Mouse (Mus musculus): ENCODE results near the gene Qtrt2. TPM values are rescaled to one million over a fixed set of nuclear protein-coding genes. Genes with fewer than 3 reads are reported as not detected.

The Qtrt2 gene
- polyA plus RNA-seq (2011; ENCODE audit: insufficient read depth, insufficient read length, low replicate concordance, missing spikeins), result 5.4 and 11.4 TPM in 2 replicates

DNA sequence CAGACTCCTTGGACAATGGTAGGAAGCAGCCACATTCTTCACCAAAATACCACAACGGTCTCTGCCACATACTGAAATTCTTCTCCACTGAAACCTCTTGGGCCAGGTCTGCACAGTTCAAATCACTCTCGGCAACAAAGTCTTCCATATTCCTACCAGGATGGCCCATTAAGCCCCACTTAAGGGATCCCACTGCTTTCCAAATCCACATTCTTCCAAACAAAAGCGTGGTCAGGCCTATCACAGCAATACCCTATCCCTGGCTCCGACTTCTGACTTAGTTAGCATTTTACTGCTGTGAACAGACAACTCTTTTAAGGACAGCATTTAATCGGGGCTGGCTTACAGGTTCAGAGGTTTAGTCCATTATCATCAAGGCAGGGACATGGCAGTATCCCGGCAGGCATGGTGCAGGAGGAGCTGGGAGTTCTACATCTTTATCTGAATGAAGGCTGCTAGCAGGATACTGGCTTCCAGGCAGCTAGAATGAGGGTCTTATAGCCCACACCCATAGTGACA is at the start of gene Qtrt2:
Gene Qtrt2, minus strand, starts transcription at position 469 of the 519 bp plus-strand sequence.
- TF ChIP-seq POLR2A (IDR thresholded peaks at IDR 0.05; ENCODE audit: borderline replicate concordance, control insufficient read depth, low read depth, low read length) (no peak), CTCF (IDR thresholded peaks at IDR 0.05; ENCODE audit: control insufficient read depth, insufficient read depth, low read length) (no peak)
- no peaks in the 10 kb centered on the region for H3K4me1 ChIP-seq (ENCODE audit: control insufficient read depth, insufficient read depth, low read length)
- 76% methylated on average over 6 of the region's 6 CpGs for WGBS
- H3K27ac ChIP-seq (ENCODE audit: control insufficient read depth, insufficient read depth, low read depth, low read length, poor library complexity), result no peak within 1 kb of the TSS
- no peak within 1 kb of the TSS for H3K4me3 ChIP-seq (replicated peaks; ENCODE audit: control insufficient read depth, low read depth, low read length)

DNA sequence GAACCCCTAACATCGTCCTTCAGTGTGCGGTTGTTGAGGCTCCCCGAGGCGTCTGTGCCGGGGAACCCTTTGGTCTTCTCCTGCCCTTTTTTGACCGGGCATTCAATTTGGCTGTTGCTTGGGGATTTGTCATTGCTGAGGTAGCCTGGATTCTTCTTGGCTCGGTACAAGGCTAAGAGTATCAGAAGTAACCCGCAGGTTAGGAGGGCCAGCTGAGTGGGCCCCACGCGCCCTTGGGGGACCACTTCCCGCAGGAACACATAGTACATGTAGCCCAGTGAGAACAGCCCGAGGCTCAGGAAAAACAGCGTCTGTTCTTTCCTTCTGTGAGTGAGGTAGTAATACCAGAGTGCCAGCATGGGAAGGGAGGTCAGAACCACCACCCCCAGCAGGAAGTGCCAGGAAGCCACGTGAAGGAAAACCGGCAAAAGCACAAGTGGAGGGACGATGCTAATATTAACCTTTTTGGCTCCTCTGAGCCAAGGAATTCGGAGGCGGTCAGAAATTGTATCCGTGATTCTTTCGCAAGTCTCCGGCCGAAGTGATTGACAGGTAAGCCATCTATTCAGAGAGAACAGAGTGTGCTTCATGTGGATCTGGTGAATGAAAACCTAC is 47.1 kb upstream of the Qtrt2 start:
- H3K27ac ChIP-seq (ENCODE audit: control insufficient read depth, insufficient read depth, low read depth, low read length, poor library complexity), result no peak overlapping the region
- no peak overlapping the region for H3K4me3 ChIP-seq (replicated peaks; ENCODE audit: control insufficient read depth, low read depth, low read length)
- TF ChIP-seq CTCF (IDR thresholded peaks at IDR 0.05; ENCODE audit: control insufficient read depth, insufficient read depth, low read length), result no peak
- no peak for TF ChIP-seq POLR2A (IDR thresholded peaks at IDR 0.05; ENCODE audit: borderline replicate concordance, control insufficient read depth, low read depth, low read length)
- 84% methylated on average over 22 of the region's 22 CpGs for WGBS
- no peaks in the 10 kb centered on the region for H3K4me1 ChIP-seq (ENCODE audit: control insufficient read depth, insufficient read depth, low read length)

DNA sequence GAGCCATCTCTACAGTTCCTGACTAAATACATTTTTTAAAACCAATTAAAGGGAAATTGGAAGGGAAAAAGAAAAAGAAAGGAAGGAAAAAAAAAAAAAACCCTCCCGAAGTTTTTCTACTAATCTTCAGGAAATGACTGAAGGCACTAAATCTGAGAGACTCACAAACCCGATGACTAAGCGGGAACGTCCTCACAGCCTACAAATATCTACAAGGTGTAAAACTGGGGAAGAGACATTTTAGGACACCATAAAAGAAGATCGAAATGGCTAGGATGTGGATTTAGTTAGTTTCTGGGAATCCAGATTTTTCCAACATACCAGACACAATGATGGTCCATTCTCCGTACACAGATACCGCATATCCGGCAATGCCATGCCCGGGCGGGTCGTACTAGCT is 46.5 kb upstream of the Qtrt2 start:
- Histone ChIP-seq H3K4me1 (ENCODE audit: control insufficient read depth, insufficient read depth, low read length) (no peaks in the 10 kb centered on the region), H3K27ac (ENCODE audit: control insufficient read depth, insufficient read depth, low read depth, low read length, poor library complexity) (no peak overlapping the region), H3K4me3 (replicated peaks; ENCODE audit: control insufficient read depth, low read depth, low read length) (no peak overlapping the region)
- 78% methylated on average over 11 of the region's 11 CpGs for WGBS
- TF ChIP-seq CTCF (IDR thresholded peaks at IDR 0.05; ENCODE audit: control insufficient read depth, insufficient read depth, low read length) (no peak), POLR2A (IDR thresholded peaks at IDR 0.05; ENCODE audit: borderline replicate concordance, control insufficient read depth, low read depth, low read length) (no peak)

DNA sequence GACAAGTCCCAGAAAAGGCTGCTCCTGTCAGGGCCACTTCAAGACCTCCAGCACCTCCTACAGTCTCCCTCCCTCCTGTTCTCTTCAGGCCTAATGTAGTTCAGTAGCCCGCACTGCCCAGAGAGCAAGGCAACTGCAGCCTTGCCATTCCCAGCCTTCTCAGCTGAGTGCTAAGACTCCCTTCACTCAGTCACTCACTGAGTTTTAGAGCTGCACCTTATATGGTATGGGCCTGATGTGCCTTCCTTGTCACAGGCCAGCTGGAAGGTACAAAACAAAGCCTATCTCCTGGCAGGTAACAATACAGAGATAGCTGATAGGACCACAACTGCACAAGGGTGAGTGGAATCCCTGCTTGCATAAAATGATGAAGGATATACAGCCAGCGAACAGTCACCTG is 45.8 kb upstream of the Qtrt2 start:
- WGBS, result 86% methylated on average over 2 of the region's 2 CpGs
- TF ChIP-seq POLR2A (IDR thresholded peaks at IDR 0.05; ENCODE audit: borderline replicate concordance, control insufficient read depth, low read depth, low read length) (no peak), CTCF (IDR thresholded peaks at IDR 0.05; ENCODE audit: control insufficient read depth, insufficient read depth, low read length) (no peak)
- H3K4me3 ChIP-seq (replicated peaks; ENCODE audit: control insufficient read depth, low read depth, low read length), result no peak overlapping the region
- H3K4me1 ChIP-seq (ENCODE audit: control insufficient read depth, insufficient read depth, low read length), result no peaks in the 10 kb centered on the region
- no peak overlapping the region for H3K27ac ChIP-seq (ENCODE audit: control insufficient read depth, insufficient read depth, low read depth, low read length, poor library complexity)

DNA sequence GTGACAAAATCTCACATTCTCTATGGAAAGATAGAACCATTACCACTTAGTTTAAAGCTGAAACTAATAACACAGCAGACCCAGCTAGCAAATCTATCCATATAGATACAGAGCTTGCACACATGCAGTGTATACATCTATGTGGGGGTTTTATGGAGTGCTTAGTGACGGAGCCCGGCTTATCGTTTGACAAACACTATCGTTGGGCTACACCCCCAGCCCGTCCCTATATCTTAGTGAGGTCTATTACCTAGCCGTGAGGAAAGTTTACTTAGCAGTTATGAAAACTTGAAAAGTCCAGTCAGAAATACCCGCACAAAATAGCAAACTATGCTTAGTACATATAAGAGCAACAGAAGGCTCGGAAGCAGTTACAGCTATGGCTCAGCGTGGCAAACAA is 45.1 kb upstream of the Qtrt2 start:
- no peak overlapping the region for H3K27ac ChIP-seq (ENCODE audit: control insufficient read depth, insufficient read depth, low read depth, low read length, poor library complexity)
- WGBS, result 86% methylated on average over 9 of the region's 9 CpGs
- no peaks in the 10 kb centered on the region for H3K4me1 ChIP-seq (ENCODE audit: control insufficient read depth, insufficient read depth, low read length)
- TF ChIP-seq CTCF (IDR thresholded peaks at IDR 0.05; ENCODE audit: control insufficient read depth, insufficient read depth, low read length) (no peak), POLR2A (IDR thresholded peaks at IDR 0.05; ENCODE audit: borderline replicate concordance, control insufficient read depth, low read depth, low read length) (no peak)
- no peak overlapping the region for H3K4me3 ChIP-seq (replicated peaks; ENCODE audit: control insufficient read depth, low read depth, low read length)

- TF ChIP-seq CTCF (IDR thresholded peaks at IDR 0.05; ENCODE audit: control insufficient read depth, insufficient read depth, low read length) (no peak), POLR2A (IDR thresholded peaks at IDR 0.05; ENCODE audit: borderline replicate concordance, control insufficient read depth, low read depth, low read length) (no peak)
- Histone ChIP-seq H3K4me1 (ENCODE audit: control insufficient read depth, insufficient read depth, low read length) (no peaks in the 10 kb centered on the region), H3K4me3 (replicated peaks; ENCODE audit: control insufficient read depth, low read depth, low read length) (no peak overlapping the region), H3K27ac (ENCODE audit: control insufficient read depth, insufficient read depth, low read depth, low read length, poor library complexity) (no peak overlapping the region)
- WGBS, result 87% methylated on average over 11 of the region's 11 CpGs
Measured at GRCm38 (mm10) chr16:43971189-43971588, 44.6 kb upstream of the Qtrt2 start.

DNA sequence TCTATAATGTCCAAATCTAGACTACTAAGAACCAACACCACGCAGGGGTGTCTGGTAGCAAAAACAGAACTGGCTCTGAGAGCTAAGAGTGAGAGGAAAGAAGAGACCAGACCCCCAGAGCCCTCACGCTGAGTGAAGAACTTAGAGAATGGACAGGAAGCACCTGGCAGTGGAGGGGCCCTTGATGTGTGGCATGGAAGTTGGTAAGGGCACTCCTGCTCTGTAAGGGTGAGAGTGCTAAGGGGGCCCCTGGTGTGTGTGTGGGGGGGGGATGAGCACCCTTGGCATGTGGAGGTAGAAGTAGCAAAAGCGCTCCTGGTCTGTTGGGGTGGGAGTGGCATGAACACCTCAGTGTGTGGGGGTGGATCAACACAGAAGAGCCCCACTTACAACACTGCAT is 43.8 kb upstream of the Qtrt2 start:
- 31% methylated on average over 3 of the region's 3 CpGs for WGBS
- TF ChIP-seq POLR2A (IDR thresholded peaks at IDR 0.05; ENCODE audit: borderline replicate concordance, control insufficient read depth, low read depth, low read length), result no peak
- Histone ChIP-seq H3K4me3 (replicated peaks; ENCODE audit: control insufficient read depth, low read depth, low read length) (no peak overlapping the region), H3K27ac (ENCODE audit: control insufficient read depth, insufficient read depth, low read depth, low read length, poor library complexity) (no peak overlapping the region), H3K4me1 (ENCODE audit: control insufficient read depth, insufficient read depth, low read length) (no peaks in the 10 kb centered on the region)

GRCm38 (mm10) chr16:43965781-43966389 is 39.3 kb upstream of the Qtrt2 start:
- Histone ChIP-seq H3K27ac (ENCODE audit: control insufficient read depth, insufficient read depth, low read depth, low read length, poor library complexity) (no peak overlapping the region), H3K4me3 (replicated peaks; ENCODE audit: control insufficient read depth, low read depth, low read length) (no peak overlapping the region), H3K4me1 (ENCODE audit: control insufficient read depth, insufficient read depth, low read length) (no peaks in the 10 kb centered on the region)
- TF ChIP-seq POLR2A (IDR thresholded peaks at IDR 0.05; ENCODE audit: borderline replicate concordance, control insufficient read depth, low read depth, low read length) (no peak), CTCF (IDR thresholded peaks at IDR 0.05; ENCODE audit: control insufficient read depth, insufficient read depth, low read length) (no peak)
- 74% methylated on average over 13 of the region's 13 CpGs for WGBS
